ENCODE assay signal across 14 mouse cellular contexts in genomic region chr14:27662251-27662650, GRCm38 (mm10). TPM values are rescaled to one million over a fixed set of nuclear protein-coding genes. Genes with fewer than 3 reads are reported as not detected.
DNase-seq lines count a peak whose midpoint lies in the region; ATAC-seq and TF ChIP-seq lines count a peak whose summit lies in the region.
"Had no signal": no experiment of that assay in that cellular context is flagged by ENCODE, and none has a peak within 500 bp of the region (broad histone marks: within the 10 kb centered on the region; RNA-seq: fewer than 3 reads in every experiment).

No protein-coding gene starts in this region.

- no peak overlapping the region for H3K4me2 ChIP-seq in forebrain, embryonic 13.5 days
- no peak overlapping the region for H3K4me2 ChIP-seq in liver, embryonic 12.5 days
- H3K4me2 ChIP-seq in embryonic facial prominence, embryonic 14.5 days (ENCODE audit: low read depth, low read length): no peak overlapping the region
- no peak overlapping the region for H3K4me2 ChIP-seq in limb, embryonic 13.5 days (replicated peaks)
- H3K4me2 ChIP-seq: heart, embryonic 15.5 days; intestine, embryonic 15.5 days; limb, embryonic 15.5 days had no signal

- no peaks in the 10 kb centered on the region for H3K27me3 ChIP-seq in forebrain, embryonic 13.5 days
- no peaks in the 10 kb centered on the region for H3K27me3 ChIP-seq in forebrain, embryonic 10.5 days (ENCODE audit: poor library complexity, severe bottlenecking)
- no peaks in the 10 kb centered on the region for H3K27me3 ChIP-seq in liver, adult 2 months (ENCODE audit: control insufficient read depth, insufficient read depth, low read length)
- H3K27me3 ChIP-seq in liver, embryonic 12.5 days (replicated peaks): no peaks in the 10 kb centered on the region
- H3K27me3 ChIP-seq in embryonic facial prominence, embryonic 14.5 days (replicated peaks; ENCODE audit: control insufficient read depth, insufficient read depth, low read length): no peaks in the 10 kb centered on the region
- H3K27me3 ChIP-seq in limb, embryonic 13.5 days: no peaks in the 10 kb centered on the region
- H3K27me3 ChIP-seq: heart, embryonic 15.5 days; intestine, embryonic 15.5 days; limb, embryonic 15.5 days had no signal

- no peak for DNase-seq in forebrain, embryonic 10.5 days (ENCODE audit: extremely low spot score, low spot score)
- peak; percentile 71 for DNase-seq in liver, adult 2 months (ENCODE audit: extremely low read depth, low read depth, low spot score)
- DNase-seq in embryonic facial prominence, embryonic 14.5 days (ENCODE audit: low spot score): peak; percentile 19
- DNase-seq in embryo, embryonic 10 days (ENCODE audit: low spot score): no peak
- no peak for DNase-seq in heart, adult 8-10 months (ENCODE audit: low spot score)
- DNase-seq: cerebellum, adult 8-10 months; kidney, postnatal 4 days had no signal

- H3K36me3 ChIP-seq in forebrain, embryonic 13.5 days (ENCODE audit: poor library complexity, severe bottlenecking): no peaks in the 10 kb centered on the region
- no peaks in the 10 kb centered on the region for H3K36me3 ChIP-seq in forebrain, embryonic 10.5 days (replicated peaks)
- no peaks in the 10 kb centered on the region for H3K36me3 ChIP-seq in liver, adult 2 months (ENCODE audit: control insufficient read depth, insufficient read depth, low read length)
- no peaks in the 10 kb centered on the region for H3K36me3 ChIP-seq in liver, embryonic 12.5 days
- no peaks in the 10 kb centered on the region for H3K36me3 ChIP-seq in embryonic facial prominence, embryonic 14.5 days (ENCODE audit: control insufficient read depth, insufficient read depth, low read length)
- H3K36me3 ChIP-seq in limb, embryonic 13.5 days: no peaks in the 10 kb centered on the region
- H3K36me3 ChIP-seq: heart, embryonic 15.5 days; intestine, embryonic 15.5 days; limb, embryonic 15.5 days had no signal

- no peaks in the 10 kb centered on the region for H3K9me3 ChIP-seq in forebrain, embryonic 13.5 days (replicated peaks)
- H3K9me3 ChIP-seq in forebrain, embryonic 10.5 days: no peaks in the 10 kb centered on the region
- no peaks in the 10 kb centered on the region for H3K9me3 ChIP-seq in liver, embryonic 12.5 days (replicated peaks)
- no peaks in the 10 kb centered on the region for H3K9me3 ChIP-seq in embryonic facial prominence, embryonic 14.5 days (ENCODE audit: control insufficient read depth, low read length)
- no peaks in the 10 kb centered on the region for H3K9me3 ChIP-seq in limb, embryonic 13.5 days
- H3K9me3 ChIP-seq: heart, embryonic 15.5 days; intestine, embryonic 15.5 days; limb, embryonic 15.5 days had no signal

- TF ChIP-seq CTCF in liver, adult 2 months (IDR thresholded peaks at IDR 0.05; ENCODE audit: low read depth, low read length): no peak

- no peaks in the 10 kb centered on the region for H3K79me2 ChIP-seq in liver, adult 2 months (ENCODE audit: control insufficient read depth, insufficient read depth, low read length)

- no peak for TF ChIP-seq POLR2A in liver, adult 2 months (IDR thresholded peaks at IDR 0.05; ENCODE audit: extremely low read depth, insufficient read depth, low read length)

- H3K4me1 ChIP-seq in forebrain, embryonic 13.5 days: peaks cover 9% of the 10 kb centered on the region; the same call in 1 of the 2 replicates
- H3K4me1 ChIP-seq in forebrain, embryonic 10.5 days: no peaks in the 10 kb centered on the region
- peaks cover 6% of the 10 kb centered on the region for H3K4me1 ChIP-seq in liver, adult 2 months (ENCODE audit: control insufficient read depth, insufficient read depth, low read length)
- no peaks in the 10 kb centered on the region for H3K4me1 ChIP-seq in liver, embryonic 12.5 days
- peaks cover 8% of the 10 kb centered on the region; the same call in 1 of the 2 replicates for H3K4me1 ChIP-seq in embryonic facial prominence, embryonic 14.5 days (ENCODE audit: control insufficient read depth, insufficient read depth, low read length)
- peaks cover 17% of the 10 kb centered on the region for H3K4me1 ChIP-seq in limb, embryonic 13.5 days
- H3K4me1 ChIP-seq: limb, embryonic 15.5 days had no signal

- no peak overlapping the region for H3K4me3 ChIP-seq in forebrain, embryonic 13.5 days
- H3K4me3 ChIP-seq in forebrain, embryonic 10.5 days: no peak overlapping the region
- H3K4me3 ChIP-seq in liver, adult 2 months (ENCODE audit: insufficient read depth, low read depth, low read length): no peak overlapping the region
- H3K4me3 ChIP-seq in liver, embryonic 12.5 days: no peak overlapping the region
- no peak overlapping the region for H3K4me3 ChIP-seq in embryonic facial prominence, embryonic 14.5 days (ENCODE audit: low read depth, low read length)
- H3K4me3 ChIP-seq in limb, embryonic 13.5 days: no peak overlapping the region
- H3K4me3 ChIP-seq: heart, embryonic 15.5 days; intestine, embryonic 15.5 days; limb, embryonic 15.5 days had no signal

- H3K9ac ChIP-seq in forebrain, embryonic 13.5 days: no peak overlapping the region
- H3K9ac ChIP-seq in liver, adult 2 months (ENCODE audit: low read depth, low read length): no peak overlapping the region
- H3K9ac ChIP-seq in liver, embryonic 12.5 days: no peak overlapping the region
- no peak overlapping the region for H3K9ac ChIP-seq in embryonic facial prominence, embryonic 14.5 days (ENCODE audit: low read depth, low read length)
- H3K9ac ChIP-seq in limb, embryonic 13.5 days: no peak overlapping the region
- H3K9ac ChIP-seq: heart, embryonic 15.5 days; intestine, embryonic 15.5 days; limb, embryonic 15.5 days had no signal

- H3K27ac ChIP-seq in forebrain, embryonic 13.5 days: peak overlapping the region; percentile 35; the same call in 1 of the 2 replicates
- no peak overlapping the region for H3K27ac ChIP-seq in forebrain, embryonic 10.5 days
- peak overlapping the region; percentile 9; the same call in 1 of the 2 replicates for H3K27ac ChIP-seq in liver, adult 2 months (replicated peaks; ENCODE audit: insufficient read depth, low read depth, low read length)
- no peak overlapping the region for H3K27ac ChIP-seq in liver, embryonic 12.5 days
- peak overlapping the region; percentile 18; the same call in 1 of the 2 replicates for H3K27ac ChIP-seq in embryonic facial prominence, embryonic 14.5 days (replicated peaks; ENCODE audit: low read depth, low read length)
- peak overlapping the region; percentile 63; the same call in 1 of the 2 replicates for H3K27ac ChIP-seq in limb, embryonic 13.5 days
- H3K27ac ChIP-seq: heart, embryonic 15.5 days; intestine, embryonic 15.5 days; limb, embryonic 15.5 days had no signal

- no peak for ATAC-seq in forebrain, embryonic 13.5 days
- no peak for ATAC-seq in liver, embryonic 12.5 days
- ATAC-seq in embryonic facial prominence, embryonic 14.5 days (ENCODE audit: low read depth): no peak
- ATAC-seq in limb, embryonic 13.5 days (ENCODE audit: low FRiP score, low read depth): no peak
- ATAC-seq: intestine, embryonic 15.5 days had no signal

RNA-seq across cellular contexts. Expression of gene Erc2, which starts 40.0 kb away (rescaled TPM):
- polyA plus RNA-seq in forebrain, embryonic 13.5 days (2015; fragmentation: Nextera tagmentation; extraction: Ambion mirVana): 45.7 and 49.8 TPM in 2 replicates
- polyA plus RNA-seq in forebrain, embryonic 10.5 days (2016; fragmentation: Nextera tagmentation; extraction: Ambion mirVana): 7.8 and 9.1 TPM in 2 replicates
- total RNA-seq in liver, adult 2 months (2014; rRNA removed): 4.5 and 7.0 TPM in 2 replicates
- 5.0 and 6.1 TPM in 2 replicates for polyA plus RNA-seq in liver, adult 2 months (2012; rRNA removed)
- polyA plus RNA-seq in liver, embryonic 12.5 days (2016; fragmentation: Nextera tagmentation; extraction: Ambion mirVana): 0.51 and 0.77 TPM in 2 replicates
- 4.3 and 6.8 TPM in 2 replicates for polyA plus RNA-seq in embryonic facial prominence, embryonic 14.5 days (2014; fragmentation: Nextera tagmentation; extraction: Ambion mirVana)
- 9.2 and 11.0 TPM in 2 replicates for polyA plus RNA-seq in limb, embryonic 13.5 days (2015; fragmentation: Nextera tagmentation; extraction: Ambion mirVana)
- 1 to 10 TPM; 1.0 to 1.2 (median 1.1) TPM for total RNA-seq in heart, adult 8-10 months (2022)
- total RNA-seq: megakaryocyte-erythroid progenitor cell, adult 5-6 weeks had no signal

Comparison
In these comparisons a context has a peak if more than half of its experiments do, and no peak if none do; other contexts are left out.
1. H3K27ac ChIP-seq: peak in forebrain, embryonic 13.5 days (single experiment), liver, adult 2 months (single experiment), embryonic facial prominence, embryonic 14.5 days (single experiment) and limb, embryonic 13.5 days (single experiment); none in forebrain, embryonic 10.5 days (single experiment) and liver, embryonic 12.5 days (single experiment).
2. DNase-seq: peak in liver, adult 2 months (single experiment) and embryonic facial prominence, embryonic 14.5 days (single experiment); none in forebrain, embryonic 10.5 days (single experiment), embryo, embryonic 10 days (single experiment) and heart, adult 8-10 months (single experiment).